Mouse (Mus musculus): ENCODE results near the gene Srp72.

Srp72 gene

GRCm38 (mm10) chr5:76974554-76975285 is at the start of gene Srp72:
Gene Srp72 (plus strand): TSS chr5:76974683.
- no peak for DNase-seq (ENCODE audit: low read depth)

DNA sequence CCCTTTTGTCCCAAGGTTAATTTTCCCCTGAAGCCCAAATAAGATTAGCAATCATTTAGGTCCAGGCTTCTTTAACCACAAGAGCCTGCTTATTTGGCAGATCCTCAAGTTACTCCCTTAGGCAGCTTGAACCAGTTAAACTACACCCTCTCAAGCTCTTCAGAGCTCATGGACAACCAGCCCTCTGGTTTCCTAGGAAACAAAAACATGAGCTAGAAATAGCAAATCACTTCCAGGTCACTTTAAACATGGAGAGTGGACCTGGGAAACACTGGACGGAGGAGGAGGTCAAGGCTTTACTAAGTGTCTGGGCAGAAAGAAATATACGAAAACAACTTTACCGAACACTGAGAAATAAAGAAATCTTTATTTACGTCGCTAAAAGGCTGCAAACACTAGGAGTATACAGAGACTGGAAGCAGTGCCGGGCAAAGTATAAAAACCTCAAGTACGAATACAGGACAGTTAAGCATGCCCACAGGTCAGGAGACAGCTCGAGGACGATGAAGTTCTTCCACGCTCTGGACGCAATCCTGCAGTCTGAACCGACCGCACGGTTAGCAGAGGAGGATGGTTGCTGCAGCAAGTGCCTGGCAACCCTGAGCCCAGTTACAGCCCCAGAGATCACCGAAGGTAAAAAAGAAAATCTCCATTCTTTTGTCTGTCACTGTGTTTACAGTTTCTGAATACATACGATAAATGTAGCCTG is 46.2 kb upstream of the Srp72 start:
- peak; percentile 68 for DNase-seq (ENCODE audit: low read depth)

GRCm38 (mm10) chr5:76929180-76929877 is 45.2 kb upstream of the Srp72 start:
- no peak for DNase-seq (ENCODE audit: low read depth)

DNA sequence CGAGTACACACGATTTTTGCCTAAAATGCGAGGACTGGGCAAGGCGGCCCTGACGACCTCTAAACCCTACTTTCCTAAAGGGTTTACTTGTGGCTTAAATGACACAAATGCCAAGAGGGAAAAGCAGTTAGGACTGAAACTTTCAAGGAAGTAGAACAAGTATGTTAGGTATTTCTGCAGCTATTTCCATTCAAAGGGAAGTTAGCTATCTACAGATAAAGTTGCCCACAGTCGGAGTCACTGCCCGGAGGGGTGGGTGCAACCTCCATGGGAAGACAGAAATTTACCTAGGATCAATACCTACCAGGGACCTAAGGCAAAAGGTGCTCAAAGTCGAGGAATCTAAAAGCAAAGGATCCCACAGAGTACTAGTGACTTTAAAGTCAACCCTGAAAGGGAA is 34.8 kb upstream of the Srp72 start:
- no peak for DNase-seq (ENCODE audit: low read depth)

GRCm38 (mm10) chr5:76941975-76942374 is 32.5 kb upstream of the Srp72 start:
- no peak for DNase-seq (ENCODE audit: low read depth)

GRCm38 (mm10) chr5:76942505-76942904 is 32.0 kb upstream of the Srp72 start:
- no peak for DNase-seq (ENCODE audit: low read depth)

DNA sequence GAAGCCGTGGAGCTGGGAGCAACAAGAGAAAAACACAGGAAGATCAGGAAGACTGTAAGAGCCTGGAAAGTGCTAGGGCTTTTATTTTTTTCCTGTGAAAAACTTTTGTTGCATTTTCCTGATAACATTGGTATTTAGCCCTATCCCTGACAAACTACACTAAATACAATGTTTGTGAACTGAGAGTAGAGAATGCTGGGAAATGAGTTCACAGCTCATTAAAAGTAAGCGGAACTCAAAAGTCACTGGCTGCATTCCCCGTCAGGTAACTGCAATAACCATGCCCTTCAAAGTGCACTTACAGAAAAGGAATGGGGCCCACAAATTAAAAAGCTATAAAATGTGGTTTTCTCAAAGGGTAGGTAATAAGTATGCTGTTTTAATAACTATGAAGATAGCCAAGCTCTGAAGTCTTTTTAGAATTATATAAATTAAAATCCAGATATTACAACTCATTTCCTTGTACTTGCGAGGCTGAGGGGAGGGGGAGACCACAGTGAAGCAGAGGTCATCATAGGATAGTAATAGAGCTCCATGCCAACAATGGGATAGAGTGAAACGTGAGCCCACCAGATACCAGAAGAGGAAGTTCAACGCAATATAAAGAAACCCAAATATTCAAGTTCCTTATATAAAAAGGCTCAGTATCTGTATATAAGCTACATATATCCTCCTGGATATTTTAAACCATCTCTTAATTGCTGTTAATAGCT is 29.4 kb upstream of the Srp72 start:
- no peak for DNase-seq (ENCODE audit: low read depth)

- DNase-seq (ENCODE audit: low read depth), result no peak
Observed at GRCm38 (mm10) chr5:76945678-76946033, 28.8 kb upstream of the Srp72 start.

DNA sequence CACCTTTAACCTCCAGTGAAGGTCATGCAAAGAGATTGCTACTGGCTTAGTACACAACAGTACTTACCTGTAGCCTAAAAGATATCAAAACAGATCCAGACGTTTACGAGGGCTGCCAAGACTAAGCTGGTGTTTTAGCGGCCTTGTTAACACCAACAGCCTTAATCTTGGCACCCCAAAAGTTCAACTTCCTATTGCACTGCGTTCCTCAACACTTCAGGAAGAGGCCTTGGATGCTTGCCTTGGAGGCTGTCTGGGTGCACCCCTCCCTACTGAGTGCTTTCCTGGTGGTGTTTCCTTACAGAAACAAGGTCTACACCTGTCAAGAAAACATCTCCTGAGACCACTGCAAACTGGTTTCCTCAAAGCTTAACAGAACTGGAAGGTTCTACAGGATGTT is 27.3 kb upstream of the Srp72 start:
- DNase-seq (ENCODE audit: low read depth), result no peak

DNA sequence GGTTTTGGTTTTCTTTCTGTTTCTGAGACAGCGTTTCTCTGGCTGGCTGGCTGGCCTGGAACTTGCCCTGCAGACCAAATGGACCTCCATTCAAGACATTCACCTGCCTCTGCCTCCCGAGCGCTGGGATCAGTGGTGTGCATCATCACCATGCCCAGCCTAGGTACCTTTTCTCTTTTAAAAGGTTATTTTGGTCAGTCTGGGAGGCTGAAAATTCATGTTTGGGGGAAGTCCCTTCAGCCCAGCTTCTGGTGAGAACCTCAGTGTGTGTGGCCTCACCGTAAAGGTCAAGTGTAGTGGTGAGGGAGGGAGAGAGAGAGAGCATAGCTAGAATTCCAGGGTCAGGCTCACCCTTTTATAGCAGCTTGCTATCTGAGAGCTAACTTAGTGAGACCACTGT is 26.7 kb upstream of the Srp72 start:
- DNase-seq (ENCODE audit: low read depth), result no peak

DNA sequence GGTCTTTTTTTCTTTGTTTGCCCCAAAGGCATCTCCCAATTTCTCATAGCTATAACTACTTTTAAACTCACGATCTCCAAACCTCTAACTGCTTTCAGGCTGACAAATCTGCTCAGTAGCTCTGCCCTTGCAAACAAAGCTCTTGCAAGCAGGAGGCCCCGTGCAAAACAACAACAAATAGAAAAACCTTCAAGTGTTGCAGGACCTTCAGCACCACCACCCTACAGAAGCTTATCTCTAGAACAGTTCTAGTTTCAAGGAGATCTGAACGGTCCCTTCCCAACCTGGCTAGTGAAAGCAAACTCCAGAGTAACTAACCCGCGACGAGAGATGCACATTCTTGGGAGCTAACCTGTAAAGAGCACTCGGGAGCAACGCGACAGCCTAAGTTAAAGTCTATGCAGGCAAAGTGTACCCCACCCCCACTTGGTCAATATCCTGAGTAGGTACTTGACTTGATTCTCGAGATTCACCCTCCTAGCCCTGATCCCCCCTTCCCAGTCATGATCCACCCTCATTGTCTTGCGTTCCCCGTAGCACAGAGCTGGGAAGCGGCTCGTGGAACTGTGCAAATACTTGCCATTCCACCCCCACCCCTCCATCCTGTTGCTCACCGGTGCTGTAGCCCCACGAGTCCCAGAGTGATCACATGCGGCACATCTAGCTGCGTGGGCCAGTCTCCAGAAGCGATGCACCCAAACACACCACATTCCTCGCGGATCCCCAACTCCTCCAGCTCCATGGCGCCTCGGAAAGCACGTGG is 24.0 kb upstream of the Srp72 start:
- no peak for DNase-seq (ENCODE audit: low read depth)

GRCm38 (mm10) chr5:76951106-76952027 is 23.1 kb upstream of the Srp72 start, which contains the start of the genes Paics and Ppat:
Gene Paics (plus strand): TSS chr5:76951307.
Gene Ppat (minus strand): TSS chr5:76951578.
- DNase-seq (ENCODE audit: low read depth), result peak; percentile 97

- DNase-seq (ENCODE audit: low read depth), result no peak
Observed at GRCm38 (mm10) chr5:76952112-76953040, 22.1 kb upstream of the Srp72 start.

- DNase-seq (ENCODE audit: low read depth), result no peak
Observed at GRCm38 (mm10) chr5:76953794-76954193, 20.7 kb upstream of the Srp72 start.

DNA sequence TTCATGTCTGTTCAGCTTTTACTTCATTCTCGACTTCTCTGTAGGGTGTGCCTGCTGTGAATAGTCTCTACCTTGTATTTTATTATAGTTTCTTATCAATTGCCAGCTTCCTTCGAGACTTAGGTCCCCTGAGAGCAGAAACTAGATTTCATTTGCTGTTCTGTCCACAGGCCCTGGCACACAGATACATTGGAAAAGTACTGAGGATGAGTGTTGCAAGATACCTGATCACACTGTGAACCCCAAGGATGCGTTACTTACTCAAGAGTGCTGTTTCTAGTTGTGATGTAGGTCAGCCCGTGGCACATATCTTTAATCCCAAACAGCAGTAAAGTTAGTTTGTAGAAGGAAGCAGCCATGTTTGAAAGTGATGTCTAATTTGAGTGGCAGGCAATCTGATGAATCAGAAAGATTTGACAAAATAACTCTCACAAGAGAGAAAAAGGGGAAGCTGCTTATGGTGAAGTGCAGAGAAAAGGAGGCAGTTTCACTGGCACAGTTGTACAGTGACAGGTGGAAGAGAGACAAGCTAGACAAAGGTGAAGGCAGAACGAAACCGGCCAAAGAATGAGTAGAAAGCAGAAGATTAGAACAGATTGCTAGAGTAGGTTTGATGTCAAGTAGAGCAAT is 20.1 kb upstream of the Srp72 start:
- DNase-seq (ENCODE audit: low read depth), result no peak

- no peak for DNase-seq (ENCODE audit: low read depth)
Observed at GRCm38 (mm10) chr5:76955474-76955873, 19.0 kb upstream of the Srp72 start.

DNA sequence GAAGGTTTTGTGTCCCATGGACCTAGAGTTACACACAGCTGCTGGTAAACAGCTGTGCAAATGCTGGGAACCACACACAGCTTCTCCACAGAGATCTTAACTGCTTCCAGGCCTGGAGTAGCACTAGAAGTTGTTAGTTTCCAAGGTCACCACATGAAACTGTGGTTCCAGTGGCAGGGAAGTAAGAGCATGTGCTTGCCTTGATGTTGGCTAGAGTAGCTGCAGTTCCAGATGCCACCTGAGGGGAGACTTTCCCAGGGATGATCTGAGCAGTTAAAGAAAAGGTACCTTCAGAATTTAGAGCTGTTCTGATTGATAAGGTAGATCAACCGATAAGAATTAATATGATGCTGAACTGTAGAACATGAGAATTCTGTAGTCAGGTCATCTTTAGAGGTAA is 16.5 kb upstream of the Srp72 start:
- no peak for DNase-seq (ENCODE audit: low read depth)

GRCm38 (mm10) chr5:76959587-76959986 is 14.9 kb upstream of the Srp72 start:
- DNase-seq (ENCODE audit: low read depth), result no peak

- peak; percentile 67 for DNase-seq (ENCODE audit: low read depth)
Observed at GRCm38 (mm10) chr5:76962545-76962944, 11.9 kb upstream of the Srp72 start.

Data from fibroblast of lung, adult 2 months (primary cell).